Mouse (Mus musculus) bone marrow macrophage, adult 2 months (primary cell): ENCODE results near the gene Bach2.

ENCODE experiments used
- CTCF ChIP-seq: IDR thresholded peaks from 2 replicates; pipeline ENCODE4 v1.5.1; 2012; ENCODE audit warnings: low read depth, mild to moderate bottlenecking, low read length, moderate library complexity
- POLR2A ChIP-seq: IDR thresholded peaks from 2 replicates; pipeline ENCODE4 v1.6.1; 2012; ENCODE audit warnings: mild to moderate bottlenecking, low read depth, low read length, borderline replicate concordance

DNA sequence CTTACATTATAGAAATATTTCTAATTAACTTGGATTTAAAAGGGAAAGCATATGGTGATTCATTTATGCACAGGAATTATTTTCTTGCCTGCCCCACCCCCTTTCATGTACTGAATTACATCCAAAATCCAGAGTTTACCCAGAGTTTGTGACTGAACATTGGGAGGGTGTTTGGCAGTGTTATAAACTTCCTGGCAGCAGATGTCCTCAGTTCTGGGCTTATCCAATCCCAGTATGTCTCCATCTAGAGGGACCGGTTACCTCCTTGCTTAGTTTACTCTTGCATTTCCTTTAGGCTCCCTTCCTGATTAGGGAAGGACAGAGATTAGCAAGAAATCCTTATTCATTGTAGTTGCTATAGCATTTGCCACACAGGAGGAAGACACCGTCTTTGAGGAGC, 146.5 kb downstream of the Bach2 start:
- TF ChIP-seq CTCF (no peak), POLR2A (no peak)
